Mouse (Mus musculus): ENCODE measurements around the gene Nmur1.

GRCm38 (mm10) chr1:86416321-86416720, 9.7 kb downstream of the Nmur1 start:
- peak; percentile 76 for TF ChIP-seq CTCF (IDR thresholded peaks at IDR 0.05; ENCODE audit: borderline replicate concordance, insufficient read depth, low read depth, low read length)
- TF ChIP-seq POLR2A (IDR thresholded peaks at IDR 0.05; ENCODE audit: borderline replicate concordance, insufficient read depth, low read length): no peak
